Mouse (Mus musculus) cortical plate, adult 2 months (tissue): ENCODE measurements at regions not wholly inside any gene's neighbourhood (a gene's known extent, or its start where the extent isn't known, plus 50 kb on each side); places are given as distances from the start of the nearest gene placed in this dataset.
A peak's percentile ranks its signal among the peaks of the same experiment; 100 is the strongest.

ENCODE experiments used
- H3K27ac ChIP-seq: fragments of 200-500 bp; 2 replicates; pipeline ENCODE4 v1.5.1; 2012; ENCODE audit warnings: low read length, control low read depth, inconsistent platforms; ENCODE audit not compliant: insufficient read depth
- H3K4me1 ChIP-seq: fragments of 200-500 bp; 2 replicates; pipeline ENCODE4 v1.6.1; 2011; ENCODE audit warnings: low read length; ENCODE audit not compliant: control insufficient read depth, insufficient read depth
- H3K4me3 ChIP-seq: fragments of 200-500 bp; 2 replicates; pipeline ENCODE4 v1.5.1; 2011; ENCODE audit warnings: mild to moderate bottlenecking, low read length, control low read depth; ENCODE audit not compliant: insufficient read depth
- CTCF ChIP-seq: fragments of 200-500 bp; IDR thresholded peaks from 2 replicates; pipeline ENCODE4 v1.5.1; 2011; ENCODE audit warnings: mild to moderate bottlenecking, control low read depth, low read length; ENCODE audit not compliant: insufficient read depth; ENCODE audit errors: extremely low read depth
- POLR2A ChIP-seq: fragments of 200-500 bp; IDR thresholded peaks from 2 replicates; pipeline ENCODE4 v1.6.1; 2011; ENCODE audit warnings: mild to moderate bottlenecking, low read length, control low read depth; ENCODE audit not compliant: insufficient read depth; ENCODE audit errors: extremely low read depth

- TF ChIP-seq CTCF (no peak), POLR2A (no peak)
- peaks cover 1% of the 10 kb centered on the region; the same call in 1 of the 2 replicates for H3K4me1 ChIP-seq
- H3K27ac ChIP-seq, result no peak overlapping the region
- H3K4me3 ChIP-seq, result no peak overlapping the region
These were observed 179.7 kb upstream of the Slc24a5 start for GRCm38 (mm10) chr2:124888209-124888608.

- Histone ChIP-seq H3K4me3 (no peak overlapping the region), H3K4me1 (no peaks in the 10 kb centered on the region), H3K27ac (no peak overlapping the region)
- TF ChIP-seq CTCF (no peak), POLR2A (no peak)
These were observed 172.9 kb upstream of the Slc24a5 start for GRCm38 (mm10) chr2:124895002-124895401.

- H3K27ac ChIP-seq, result no peak overlapping the region
- H3K4me1 ChIP-seq, result no peaks in the 10 kb centered on the region
- TF ChIP-seq POLR2A (no peak), CTCF (no peak)
- no peak overlapping the region for H3K4me3 ChIP-seq
These were observed 164.4 kb upstream of the Slc24a5 start for GRCm38 (mm10) chr2:124903556-124903955.

- Histone ChIP-seq H3K4me1 (no peaks in the 10 kb centered on the region), H3K27ac (no peak overlapping the region), H3K4me3 (no peak overlapping the region)
- no peak for TF ChIP-seq POLR2A
- no peak for TF ChIP-seq CTCF
These were observed 162.8 kb upstream of the Slc24a5 start for GRCm38 (mm10) chr2:124905076-124905475.

GRCm38 (mm10) chr2:124918986-124919761 is 148.8 kb upstream of the Slc24a5 start:
- Histone ChIP-seq H3K4me1 (no peaks in the 10 kb centered on the region; the same call in 1 of the 2 replicates), H3K27ac (no peak overlapping the region), H3K4me3 (no peak overlapping the region)
- TF ChIP-seq POLR2A (no peak), CTCF (no peak)

- TF ChIP-seq POLR2A (no peak), CTCF (no peak)
- H3K4me1 ChIP-seq, result no peaks in the 10 kb centered on the region; the same call in 1 of the 2 replicates
These were observed 148.1 kb upstream of the Slc24a5 start for GRCm38 (mm10) chr2:124919762-124920255.

GRCm38 (mm10) chr2:124920265-124920664 is 147.7 kb upstream of the Slc24a5 start:
- Histone ChIP-seq H3K4me1 (no peaks in the 10 kb centered on the region; the same call in 1 of the 2 replicates), H3K4me3 (no peak overlapping the region), H3K27ac (no peak overlapping the region)
- TF ChIP-seq CTCF (no peak), POLR2A (no peak)

More at GRCm38 (mm10) chr2:124919762-124920255, 148.1 kb upstream of the Slc24a5 start:
- Histone ChIP-seq H3K27ac (no peak overlapping the region), H3K4me3 (no peak overlapping the region)

- Histone ChIP-seq H3K27ac (no peak overlapping the region), H3K4me3 (no peak overlapping the region), H3K4me1 (no peaks in the 10 kb centered on the region; the same call in 1 of the 2 replicates)
- TF ChIP-seq POLR2A (no peak), CTCF (peak; percentile 83)
These were observed 139.8 kb upstream of the Slc24a5 start for GRCm38 (mm10) chr2:124927882-124928758.

GRCm38 (mm10) chr2:124928759-124929113 is 139.2 kb upstream of the Slc24a5 start:
- H3K4me3 ChIP-seq, result no peak overlapping the region
- H3K4me1 ChIP-seq, result no peaks in the 10 kb centered on the region; the same call in 1 of the 2 replicates
- TF ChIP-seq POLR2A (no peak), CTCF (no peak)
- no peak overlapping the region for H3K27ac ChIP-seq
